Mouse (Mus musculus): ENCODE data around the gene Ifih1. TPM values are rescaled to one million over a fixed set of nuclear protein-coding genes. Genes with fewer than 3 reads are reported as not detected.

Gene Ifih1
- polyA plus RNA-seq, 1 experiment from 2014 or later, result 2.5 TPM

DNA sequence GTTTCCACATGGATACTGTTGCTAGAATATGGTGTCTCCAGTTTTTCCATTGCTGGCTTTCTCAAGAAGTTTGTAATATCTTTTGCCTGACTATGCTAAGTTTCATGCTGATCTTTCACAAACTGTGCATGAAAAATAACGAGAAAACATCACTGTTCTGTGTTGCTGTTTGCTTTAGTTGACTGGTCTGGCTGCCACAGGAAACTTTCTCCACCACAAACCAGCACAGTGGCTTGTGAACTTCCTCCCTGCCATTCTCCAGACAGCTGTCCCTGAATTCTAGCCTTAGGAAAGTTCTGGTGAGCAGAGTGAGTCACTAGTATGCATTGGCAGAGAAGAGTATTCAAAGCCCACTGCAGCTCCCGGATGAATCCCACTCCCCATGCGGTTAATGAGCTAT, 71.1 kb downstream of the Ifih1 start:
- WGBS, result 75% methylated on average over 3 of the region's 3 CpGs
- H3K27ac ChIP-seq, result no peak overlapping the region
- H3K4me3 ChIP-seq, result no peak overlapping the region
- H3K4me2 ChIP-seq, result no peak overlapping the region
- ATAC-seq (ENCODE audit: borderline replicate concordance, extremely low read depth, low FRiP score, low TSS enrichment), result no peak
- no peaks in the 10 kb centered on the region for H3K4me1 ChIP-seq
- H3K9me3 ChIP-seq, result no peaks in the 10 kb centered on the region
- H3K36me3 ChIP-seq, result no peaks in the 10 kb centered on the region
- no peaks in the 10 kb centered on the region for H3K27me3 ChIP-seq
- H3K9ac ChIP-seq, result no peak overlapping the region

DNA sequence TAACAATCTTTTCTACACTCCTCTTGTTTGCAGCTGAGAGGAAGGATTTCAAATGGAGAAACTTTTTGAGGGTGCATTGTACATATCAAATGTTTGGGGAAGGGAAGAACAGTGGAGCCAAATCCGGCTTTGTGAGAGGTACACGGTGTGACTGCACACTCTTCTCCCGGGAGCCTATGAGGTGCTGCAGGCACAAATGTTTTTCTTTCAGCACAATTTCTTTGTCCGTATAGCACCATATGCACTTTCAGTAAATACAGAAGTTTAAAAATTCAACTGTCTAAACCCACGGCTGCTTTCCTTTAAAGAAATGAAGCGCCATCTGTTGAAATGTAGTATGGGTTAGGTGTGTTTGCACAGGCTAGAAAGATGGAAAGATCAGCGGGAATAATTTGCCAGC, 71.8 kb downstream of the Ifih1 start:
- Histone ChIP-seq H3K36me3 (no peaks in the 10 kb centered on the region), H3K4me3 (no peak overlapping the region), H3K27ac (no peak overlapping the region), H3K27me3 (no peaks in the 10 kb centered on the region), H3K4me2 (no peak overlapping the region), H3K4me1 (no peaks in the 10 kb centered on the region), H3K9me3 (no peaks in the 10 kb centered on the region), H3K9ac (no peak overlapping the region)
- ATAC-seq (ENCODE audit: borderline replicate concordance, extremely low read depth, low FRiP score, low TSS enrichment), result no peak
- 60% methylated on average over 7 of the region's 7 CpGs for WGBS

DNA sequence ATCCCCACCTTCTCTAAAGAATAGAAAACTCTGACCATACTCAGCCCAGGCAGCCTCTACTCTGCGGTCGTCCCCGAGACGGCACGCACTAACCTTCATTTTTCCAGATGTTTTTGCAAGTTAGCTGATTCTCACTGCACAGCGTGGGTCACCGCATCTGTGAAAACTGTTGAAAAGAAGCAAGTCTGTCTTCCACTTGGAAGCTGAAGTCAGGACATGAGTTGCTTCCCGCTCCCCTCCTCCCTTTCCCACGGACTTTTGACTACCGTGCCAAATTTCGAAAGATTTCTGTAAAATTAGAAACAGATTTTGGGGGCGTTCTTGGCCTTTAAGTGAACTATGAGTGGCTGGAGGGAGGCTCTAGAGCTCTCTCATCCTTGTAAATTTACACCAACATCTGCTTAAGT, 72.3 kb downstream of the Ifih1 start, which contains the start of gene Fap:
Gene Fap (minus strand): TSS at position 323 of the 407 bp plus-strand sequence.
- Histone ChIP-seq H3K36me3 (no peaks in the 10 kb centered on the region), H3K27me3 (no peaks in the 10 kb centered on the region), H3K9me3 (no peaks in the 10 kb centered on the region), H3K9ac (no peak within 1 kb of the TSS), H3K4me1 (no peaks in the 10 kb centered on the region), H3K4me2 (peak within 1 kb of the TSS; percentile 33), H3K4me3 (peak within 1 kb of the TSS; percentile 9; the same call in 1 of the 2 replicates), H3K27ac (no peak within 1 kb of the TSS)
- ATAC-seq (ENCODE audit: borderline replicate concordance, extremely low read depth, low FRiP score, low TSS enrichment), result no peak
- 60% methylated on average over 12 of the region's 12 CpGs for WGBS

DNA sequence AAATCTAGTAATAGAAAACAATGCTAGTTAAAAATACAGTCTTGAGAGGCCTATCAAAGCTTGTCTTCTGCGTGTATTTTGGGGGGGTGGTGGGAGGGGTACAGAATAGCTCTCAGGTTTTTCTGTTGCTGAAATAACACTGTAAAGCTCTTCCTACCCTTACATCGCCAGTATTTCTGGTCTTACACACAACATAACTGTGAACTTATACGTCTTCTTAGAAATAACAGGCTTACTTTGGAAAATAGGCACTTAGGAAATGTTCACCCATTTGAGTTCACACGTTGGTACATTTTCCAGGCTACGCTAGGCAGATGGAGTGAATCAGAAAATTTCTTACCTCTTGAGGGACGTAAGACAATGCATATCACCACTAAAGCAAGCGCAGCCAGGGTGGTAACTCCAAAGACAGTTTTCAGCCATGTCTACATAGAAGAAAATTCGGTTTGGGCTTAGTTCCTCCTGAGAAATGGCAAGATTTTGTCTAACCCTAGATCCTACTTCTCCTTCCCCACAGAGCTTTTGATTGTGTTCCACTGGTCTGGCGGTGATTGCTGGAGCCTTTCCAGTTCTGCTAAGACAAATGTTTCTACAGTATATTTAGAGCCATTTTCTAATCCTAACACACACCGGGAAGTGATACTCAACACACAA, 72.8 kb downstream of the Ifih1 start:
- ATAC-seq (ENCODE audit: borderline replicate concordance, extremely low read depth, low FRiP score, low TSS enrichment), result no peak
- Histone ChIP-seq H3K4me3 (peak overlapping the region; percentile 9; the same call in 1 of the 2 replicates), H3K27ac (no peak overlapping the region), H3K27me3 (no peaks in the 10 kb centered on the region), H3K9ac (no peak overlapping the region), H3K4me1 (no peaks in the 10 kb centered on the region), H3K36me3 (no peaks in the 10 kb centered on the region), H3K4me2 (peak overlapping the region; percentile 33), H3K9me3 (no peaks in the 10 kb centered on the region)
- 72% methylated on average over 10 of the region's 10 CpGs for WGBS

DNA sequence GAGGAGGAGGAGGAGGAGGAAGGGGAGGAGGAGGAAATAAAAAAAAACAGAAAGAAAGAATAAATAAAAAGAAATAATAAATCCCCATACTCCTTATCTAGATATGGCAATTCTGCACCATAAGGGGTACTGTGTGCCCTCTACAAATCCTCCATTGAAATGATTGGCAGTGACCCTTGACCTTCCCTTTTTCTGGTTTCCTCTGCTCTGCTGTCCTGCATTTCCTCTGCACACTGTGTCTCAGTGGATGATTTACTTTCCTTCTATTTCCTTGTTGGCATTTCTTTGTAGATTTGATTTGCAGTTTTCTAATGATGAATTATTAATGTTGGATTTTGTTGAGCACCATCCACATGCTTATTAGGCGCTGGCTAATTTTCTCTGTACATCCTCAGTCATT, 81.4 kb downstream of the Ifih1 start:
- 86% methylated on average over 1 of the region's 1 CpGs for WGBS
- H3K4me2 ChIP-seq, result no peak overlapping the region
- no peak for ATAC-seq (ENCODE audit: borderline replicate concordance, extremely low read depth, low FRiP score, low TSS enrichment)
- no peaks in the 10 kb centered on the region for H3K4me1 ChIP-seq
- no peak overlapping the region for H3K9ac ChIP-seq
- no peaks in the 10 kb centered on the region for H3K9me3 ChIP-seq
- no peak overlapping the region for H3K4me3 ChIP-seq
- H3K27ac ChIP-seq, result no peak overlapping the region
- no peaks in the 10 kb centered on the region for H3K36me3 ChIP-seq
- no peaks in the 10 kb centered on the region for H3K27me3 ChIP-seq

DNA sequence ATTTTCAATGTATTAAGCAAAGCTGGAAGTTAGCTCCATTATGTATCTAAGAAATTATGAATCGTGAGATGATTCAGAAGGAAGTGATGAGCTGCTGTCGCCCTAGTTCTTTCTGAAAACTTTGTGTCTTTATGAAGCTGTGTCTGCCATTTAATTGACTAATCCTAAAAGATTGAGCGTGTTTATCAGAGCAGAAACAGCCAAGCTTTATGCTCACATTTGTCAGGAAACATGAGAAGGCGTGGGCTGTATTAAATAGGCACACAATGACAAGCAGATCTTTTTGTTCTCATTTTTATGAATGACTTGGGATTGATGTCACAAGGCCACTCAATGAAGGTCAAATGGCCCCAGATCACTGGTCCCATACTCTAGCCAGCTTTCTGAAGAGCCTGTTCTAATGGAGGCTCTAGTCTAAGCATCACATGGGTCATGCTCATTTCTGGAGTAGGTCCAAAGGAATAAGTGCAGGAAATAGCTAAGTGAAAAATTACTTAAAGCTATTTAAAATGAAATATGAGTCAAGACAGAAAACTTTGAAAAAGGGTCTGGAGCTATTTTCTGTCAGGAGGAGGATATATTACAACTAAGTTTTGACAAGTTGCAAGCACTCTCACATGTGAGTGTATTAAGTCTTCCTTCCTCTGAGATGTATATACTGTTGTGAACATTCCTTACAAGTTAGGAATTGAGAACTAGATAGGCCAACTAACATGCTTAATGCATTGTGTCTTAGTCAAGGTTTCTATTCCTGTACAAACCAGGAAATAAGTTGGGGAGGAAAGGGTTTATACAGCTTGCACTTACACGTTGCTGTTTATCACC, 83.2 kb downstream of the Ifih1 start:
- Histone ChIP-seq H3K27ac (no peak overlapping the region), H3K27me3 (no peaks in the 10 kb centered on the region), H3K4me3 (no peak overlapping the region), H3K9me3 (no peaks in the 10 kb centered on the region), H3K4me1 (no peaks in the 10 kb centered on the region), H3K4me2 (no peak overlapping the region), H3K36me3 (no peaks in the 10 kb centered on the region), H3K9ac (no peak overlapping the region)
- 49% methylated on average over 5 of the region's 5 CpGs for WGBS
- ATAC-seq (ENCODE audit: borderline replicate concordance, extremely low read depth, low FRiP score, low TSS enrichment), result no peak

DNA sequence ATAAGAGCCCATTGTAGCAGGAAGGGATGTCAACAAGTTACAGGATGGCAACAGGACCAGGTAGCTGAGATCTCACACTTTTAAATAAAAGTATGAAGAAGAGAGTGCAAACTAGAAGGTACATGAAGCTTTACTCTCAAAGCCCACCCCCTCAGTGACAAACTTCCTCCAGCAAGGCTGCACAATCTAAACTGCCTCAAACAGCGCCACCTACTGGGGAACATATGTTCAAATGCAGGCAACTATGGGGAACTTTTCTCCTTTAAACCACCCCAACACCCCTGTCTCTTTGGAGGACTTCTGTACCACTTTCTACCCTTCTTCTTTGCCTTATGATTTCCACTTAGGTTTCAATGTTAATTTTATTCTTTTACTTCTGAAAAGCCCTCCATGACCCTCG, 88.6 kb downstream of the Ifih1 start:
- no peak for ATAC-seq (ENCODE audit: borderline replicate concordance, extremely low read depth, low FRiP score, low TSS enrichment)
- H3K9ac ChIP-seq, result no peak overlapping the region
- no peaks in the 10 kb centered on the region for H3K36me3 ChIP-seq
- no peak overlapping the region for H3K4me3 ChIP-seq
- no peak overlapping the region for H3K4me2 ChIP-seq
- H3K9me3 ChIP-seq, result no peaks in the 10 kb centered on the region
- no peaks in the 10 kb centered on the region for H3K4me1 ChIP-seq
- no peak overlapping the region for H3K27ac ChIP-seq
- 67% methylated on average over 2 of the region's 2 CpGs for WGBS
- no peaks in the 10 kb centered on the region for H3K27me3 ChIP-seq

DNA sequence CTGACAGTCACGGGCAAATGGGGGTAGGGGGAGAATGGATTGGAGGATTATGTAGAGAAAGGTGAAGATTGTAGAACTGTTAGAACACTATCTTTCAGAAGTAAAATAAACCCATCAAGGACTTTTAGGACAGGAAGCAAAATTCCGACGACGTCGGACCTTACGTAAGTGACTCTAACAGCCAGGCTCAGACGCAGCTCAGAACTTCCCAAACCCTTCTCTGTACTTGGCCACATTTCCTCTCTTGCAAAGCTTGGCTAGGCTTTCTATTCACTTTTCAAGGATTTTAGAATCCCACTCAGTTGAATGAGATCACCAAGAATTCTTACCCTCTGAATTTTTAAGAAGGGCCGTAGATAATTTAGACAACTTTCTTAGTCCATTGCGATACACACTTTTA, 89.7 kb downstream of the Ifih1 start:
- Histone ChIP-seq H3K9me3 (no peaks in the 10 kb centered on the region), H3K27ac (no peak overlapping the region), H3K4me1 (no peaks in the 10 kb centered on the region), H3K4me2 (no peak overlapping the region), H3K36me3 (no peaks in the 10 kb centered on the region), H3K4me3 (no peak overlapping the region), H3K9ac (no peak overlapping the region), H3K27me3 (no peaks in the 10 kb centered on the region)
- no peak for ATAC-seq (ENCODE audit: borderline replicate concordance, extremely low read depth, low FRiP score, low TSS enrichment)
- 87% methylated on average over 9 of the region's 9 CpGs for WGBS

DNA sequence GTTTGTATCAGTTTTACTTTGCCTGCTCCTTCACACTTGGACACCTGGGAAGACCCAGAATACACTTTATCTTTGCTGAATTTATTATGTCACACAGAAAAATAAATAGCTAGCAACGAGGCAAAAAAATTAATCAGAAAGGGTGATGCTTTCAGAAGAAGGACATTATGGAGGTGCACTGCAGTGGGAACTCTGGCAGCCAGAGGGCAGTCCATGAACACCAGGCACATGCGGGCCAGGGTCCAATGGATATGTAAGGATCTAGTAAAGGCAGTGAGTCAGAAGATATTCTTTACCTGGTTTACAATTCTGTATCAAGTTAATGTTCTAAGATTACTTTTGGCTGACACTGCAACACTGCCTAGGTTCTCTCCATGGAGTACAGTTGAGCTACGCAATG, 96.4 kb downstream of the Ifih1 start:
- Histone ChIP-seq H3K4me1 (no peaks in the 10 kb centered on the region), H3K9me3 (no peaks in the 10 kb centered on the region), H3K27ac (no peak overlapping the region), H3K36me3 (no peaks in the 10 kb centered on the region), H3K9ac (no peak overlapping the region), H3K4me2 (no peak overlapping the region), H3K27me3 (no peaks in the 10 kb centered on the region), H3K4me3 (no peak overlapping the region)
- no peak for ATAC-seq (ENCODE audit: borderline replicate concordance, extremely low read depth, low FRiP score, low TSS enrichment)
- WGBS, result 74% methylated on average over 3 of the region's 3 CpGs

DNA sequence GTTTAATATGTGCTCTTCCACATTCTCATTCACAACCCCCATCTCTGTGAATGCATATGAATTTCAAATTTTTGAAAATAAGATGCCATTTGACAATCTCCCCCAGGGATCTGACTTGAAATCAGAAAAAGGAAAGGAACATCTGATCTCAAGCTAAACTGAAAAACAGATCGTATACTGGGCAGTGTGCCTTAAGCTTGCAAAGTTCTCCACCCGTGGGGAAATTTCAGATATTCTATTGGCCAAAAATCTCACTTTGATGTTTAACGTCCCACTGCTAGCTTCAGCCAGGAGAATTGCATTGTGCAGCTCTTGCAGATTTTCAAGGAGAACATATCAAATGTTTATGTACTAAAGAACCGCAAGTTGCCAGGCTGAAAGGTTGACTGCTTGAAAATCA, 96.9 kb downstream of the Ifih1 start:
- H3K36me3 ChIP-seq, result no peaks in the 10 kb centered on the region
- no peaks in the 10 kb centered on the region for H3K4me1 ChIP-seq
- H3K27ac ChIP-seq, result no peak overlapping the region
- H3K4me3 ChIP-seq, result no peak overlapping the region
- WGBS, result 61% methylated on average over 4 of the region's 4 CpGs
- no peak overlapping the region for H3K9ac ChIP-seq
- no peaks in the 10 kb centered on the region for H3K9me3 ChIP-seq
- ATAC-seq (ENCODE audit: borderline replicate concordance, extremely low read depth, low FRiP score, low TSS enrichment), result no peak
- no peak overlapping the region for H3K4me2 ChIP-seq
- H3K27me3 ChIP-seq, result no peaks in the 10 kb centered on the region

DNA sequence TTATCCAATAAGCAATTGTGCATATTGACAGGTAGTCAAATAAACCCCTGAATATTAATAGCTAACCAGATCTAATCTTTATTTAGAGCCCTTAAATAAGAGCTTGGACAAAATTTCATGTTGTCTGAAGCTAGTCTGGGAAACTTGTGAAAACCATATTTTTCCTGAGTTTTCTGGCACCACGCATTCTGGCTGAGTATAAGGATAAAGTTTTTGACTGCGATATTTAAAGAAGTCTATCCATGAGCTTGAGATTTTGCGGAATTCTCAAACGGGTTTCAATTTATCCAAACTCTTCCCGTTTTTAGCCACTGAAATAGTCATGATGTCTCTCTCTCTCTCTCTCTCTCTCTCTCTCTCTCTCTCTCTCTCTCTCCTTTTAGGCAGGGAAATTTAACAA, 98.0 kb downstream of the Ifih1 start:
- no peaks in the 10 kb centered on the region for H3K36me3 ChIP-seq
- no peak overlapping the region for H3K4me3 ChIP-seq
- no peak for ATAC-seq (ENCODE audit: borderline replicate concordance, extremely low read depth, low FRiP score, low TSS enrichment)
- no peak overlapping the region for H3K9ac ChIP-seq
- H3K4me2 ChIP-seq, result no peak overlapping the region
- H3K4me1 ChIP-seq, result no peaks in the 10 kb centered on the region
- 90% methylated on average over 5 of the region's 5 CpGs for WGBS
- H3K9me3 ChIP-seq, result no peaks in the 10 kb centered on the region
- H3K27me3 ChIP-seq, result no peaks in the 10 kb centered on the region
- no peak overlapping the region for H3K27ac ChIP-seq

Measured in lung, embryonic 15.5 days (tissue).